Mouse (Mus musculus) intestine, postnatal 0 days (tissue): ENCODE data around the gene Cfap61. TPM values are rescaled to one million over a fixed set of nuclear protein-coding genes. Genes with fewer than 3 reads are reported as not detected.

Experiments used
- ATAC-seq: fragments of 200-750 bp; cut with Nextera tagmentation; 2 replicates; pipeline ENCODE4 v1.8.0; 2017; ENCODE audit warnings: mild to moderate bottlenecking, moderate TSS enrichment, moderate library complexity
- H3K27ac ChIP-seq: fragments of 300-500 bp; sonication (generic); 2 replicates; pipeline ENCODE4 v1.5.1; 2014; ENCODE audit warnings: mild to moderate bottlenecking, low read depth, low read length, moderate library complexity
- H3K27me3 ChIP-seq: fragments of 300-500 bp; sonication (generic); replicated peaks from 2 replicates; pipeline ENCODE4 v1.6.1; 2014; ENCODE audit warnings: low read length, mixed read lengths; ENCODE audit not compliant: control insufficient read depth, insufficient read depth
- H3K36me3 ChIP-seq: fragments of 300-500 bp; sonication (generic); 2 replicates; pipeline ENCODE4 v1.6.1; 2014; ENCODE audit warnings: mild to moderate bottlenecking, moderate library complexity; ENCODE audit not compliant: control insufficient read depth, insufficient read depth
- H3K4me1 ChIP-seq: fragments of 300-500 bp; sonication (generic); replicated peaks from 2 replicates; pipeline ENCODE4 v1.6.1; 2014; ENCODE audit warnings: antibody characterized with exemption, low read length, mixed read lengths; ENCODE audit not compliant: control insufficient read depth, insufficient read depth
- H3K4me2 ChIP-seq: fragments of 300-500 bp; sonication (generic); replicated peaks from 2 replicates; pipeline ENCODE4 v1.6.1; 2014; ENCODE audit warnings: low read depth, mild to moderate bottlenecking, moderate library complexity
- H3K4me3 ChIP-seq: fragments of 300-500 bp; sonication (generic); 2 replicates; pipeline ENCODE4 v1.5.1; 2014; ENCODE audit warnings: low read depth, low read length
- H3K9ac ChIP-seq: fragments of 300-500 bp; sonication (generic); 2 replicates; pipeline ENCODE4 v1.6.1; 2014; ENCODE audit warnings: mild to moderate bottlenecking, low read depth, low read length
- H3K9me3 ChIP-seq: fragments of 300-500 bp; sonication (generic); 2 replicates; pipeline ENCODE4 v1.6.1; 2016; ENCODE audit warnings: mixed run types; ENCODE audit not compliant: control insufficient read depth
- CTCF ChIP-seq: sonication (generic); IDR thresholded peaks from 2 replicates; pipeline ENCODE4 v1.5.1; 2016; ENCODE audit warnings: low read depth, mild to moderate bottlenecking, control low read depth, antibody characterized with exemption, moderate library complexity
- WGBS: fragments of 180-500 bp; shearing (Covaris S2); extraction: QIAGEN DNeasy Blood & Tissue Kit; methylation state at CpG from one replicate; pipeline ENCODE4 v1.1.7; 2014; 5-methylcytosine and 5-hydroxymethylcytosine counted together
- polyA plus RNA-seq: library from polyadenylated mRNA; unstranded; fragments of >200 nt; fragmentation: Nextera tagmentation; extraction: Ambion mirVana; gene quantifications from 2 replicates; pipeline ENCODE4 v1.2.1, GENCODE M21; 2015

Cfap61 gene
- polyA plus RNA-seq, 1 experiment from 2014 or later, result 0.08 TPM

DNA sequence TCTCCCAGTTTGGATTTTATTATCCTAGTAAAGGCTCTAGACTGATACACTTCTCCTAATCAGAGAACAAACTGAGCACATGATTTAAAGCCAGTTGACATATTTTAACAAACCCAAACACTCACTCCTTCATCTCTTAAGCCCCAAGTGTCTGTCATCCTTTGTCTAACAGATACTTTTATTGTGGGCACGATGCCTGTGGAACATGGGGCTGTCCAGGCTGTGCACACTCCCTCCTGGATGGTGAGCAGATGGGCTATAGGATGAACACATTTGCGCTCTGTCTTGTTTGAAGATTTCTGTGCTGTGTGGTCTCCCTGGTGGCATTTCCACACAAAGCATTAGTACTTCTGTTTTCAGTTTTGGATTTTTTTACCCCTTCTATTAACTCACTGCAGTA, 293.9 kb downstream of the Cfap61 start:
- ATAC-seq, result no peak
- Histone ChIP-seq H3K4me1 (no peaks in the 10 kb centered on the region), H3K36me3 (no peaks in the 10 kb centered on the region), H3K9me3 (no peaks in the 10 kb centered on the region), H3K27me3 (peaks cover 49% of the 10 kb centered on the region), H3K9ac (no peak overlapping the region), H3K4me3 (no peak overlapping the region), H3K27ac (no peak overlapping the region), H3K4me2 (no peak overlapping the region)
- 64% methylated on average over 2 of the region's 2 CpGs for WGBS
- TF ChIP-seq CTCF, result no peak

DNA sequence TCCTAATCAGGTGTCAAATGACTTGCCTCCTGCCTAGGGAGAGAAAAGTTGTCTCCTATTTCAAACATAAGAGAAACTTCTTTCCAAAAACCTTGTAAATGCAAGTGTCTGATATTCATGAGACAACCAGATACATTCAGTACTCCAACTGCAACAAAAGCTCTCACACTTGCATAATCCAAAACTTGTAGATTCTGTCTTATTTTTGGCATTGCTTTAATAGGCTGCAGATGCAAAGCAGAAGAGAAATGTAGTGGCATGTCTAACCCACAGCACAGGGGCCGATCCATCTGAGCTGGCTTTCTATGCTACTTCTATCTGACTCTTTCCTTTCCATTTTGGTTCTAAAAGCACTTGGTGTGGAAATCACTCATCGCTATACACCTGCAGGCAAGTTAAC, 296.9 kb downstream of the Cfap61 start:
- WGBS, result 91% methylated on average over 2 of the region's 2 CpGs
- H3K27ac ChIP-seq, result no peak overlapping the region
- H3K4me3 ChIP-seq, result no peak overlapping the region
- no peak for TF ChIP-seq CTCF
- no peaks in the 10 kb centered on the region for H3K9me3 ChIP-seq
- no peak overlapping the region for H3K9ac ChIP-seq
- H3K27me3 ChIP-seq, result peaks cover 19% of the 10 kb centered on the region
- no peaks in the 10 kb centered on the region for H3K36me3 ChIP-seq
- no peak for ATAC-seq
- H3K4me2 ChIP-seq, result no peak overlapping the region
- H3K4me1 ChIP-seq, result no peaks in the 10 kb centered on the region

GRCm38 (mm10) chr2:146239196-146239747, 304.7 kb downstream of the Cfap61 start:
- TF ChIP-seq CTCF, result no peak
- WGBS, result 94% methylated on average over 4 of the region's 4 CpGs
- no peak overlapping the region for H3K27ac ChIP-seq
- H3K36me3 ChIP-seq, result no peaks in the 10 kb centered on the region; the same call in 1 of the 2 replicates
- 0 out of 2 replicates have a peak, but pooled peaks cover 3% of the 10 kb centered on the region for H3K4me1 ChIP-seq
- no peaks in the 10 kb centered on the region for H3K9me3 ChIP-seq
- H3K9ac ChIP-seq, result no peak overlapping the region
- H3K4me2 ChIP-seq, result no peak overlapping the region
- ATAC-seq, result no peak
- H3K4me3 ChIP-seq, result no peak overlapping the region
- no peaks in the 10 kb centered on the region for H3K27me3 ChIP-seq

- Histone ChIP-seq H3K27ac (no peak overlapping the region), H3K4me1 (peaks cover 10% of the 10 kb centered on the region; the same call in 1 of the 2 replicates), H3K4me2 (no peak overlapping the region), H3K4me3 (no peak overlapping the region), H3K27me3 (no peaks in the 10 kb centered on the region), H3K9ac (no peak overlapping the region), H3K36me3 (no peaks in the 10 kb centered on the region; the same call in 1 of the 2 replicates), H3K9me3 (no peaks in the 10 kb centered on the region)
- WGBS, result 82% methylated on average over 2 of the region's 2 CpGs
- no peak for TF ChIP-seq CTCF
- ATAC-seq, result peak; percentile 25
These were observed 309.5 kb downstream of the Cfap61 start for GRCm38 (mm10) chr2:146244049-146244448.

- no peak for TF ChIP-seq CTCF
These were observed 310.8 kb downstream of the Cfap61 start for GRCm38 (mm10) chr2:146245401-146245800.

GRCm38 (mm10) chr2:146246409-146247075, 312.0 kb downstream of the Cfap61 start:
- H3K9ac ChIP-seq, result no peak overlapping the region
- H3K4me2 ChIP-seq, result no peak overlapping the region
- H3K4me3 ChIP-seq, result no peak overlapping the region
- H3K27me3 ChIP-seq, result no peaks in the 10 kb centered on the region
- WGBS, result 84% methylated on average over 4 of the region's 4 CpGs
- TF ChIP-seq CTCF, result no peak
- H3K27ac ChIP-seq, result no peak overlapping the region
- H3K9me3 ChIP-seq, result no peaks in the 10 kb centered on the region
- H3K4me1 ChIP-seq, result peaks cover 10% of the 10 kb centered on the region; the same call in 1 of the 2 replicates
- ATAC-seq, result no peak
- no peaks in the 10 kb centered on the region; the same call in 1 of the 2 replicates for H3K36me3 ChIP-seq

More at GRCm38 (mm10) chr2:146245401-146245800, 310.8 kb downstream of the Cfap61 start:
- Histone ChIP-seq H3K9ac (no peak overlapping the region), H3K27me3 (no peaks in the 10 kb centered on the region), H3K36me3 (no peaks in the 10 kb centered on the region; the same call in 1 of the 2 replicates), H3K4me2 (no peak overlapping the region), H3K9me3 (no peaks in the 10 kb centered on the region), H3K27ac (no peak overlapping the region), H3K4me1 (peaks cover 10% of the 10 kb centered on the region; the same call in 1 of the 2 replicates), H3K4me3 (no peak overlapping the region)
- WGBS, result 55% methylated on average over 7 of the region's 7 CpGs
- ATAC-seq, result no peak
